Mouse (Mus musculus): ENCODE data around the gene Yipf1. TPM values are rescaled to one million over a fixed set of nuclear protein-coding genes. Genes with fewer than 3 reads are reported as not detected.

Yipf1 gene
- 53.2 and 55.1 TPM in 2 replicates for polyA plus RNA-seq (2014; fragmentation: Nextera tagmentation; extraction: Ambion mirVana)

- H3K27ac ChIP-seq (ENCODE audit: low read depth), result peak within 1 kb of the TSS; percentile 43; the same call in 1 of the 2 replicates
- peaks cover 5% of the 10 kb centered on the region; the same call in 1 of the 2 replicates for H3K4me1 ChIP-seq (ENCODE audit: insufficient read depth)
- peak; percentile 58 for TF ChIP-seq CTCF (IDR thresholded peaks at IDR 0.05; ENCODE audit: low read depth)
- WGBS, result under 1% methylated on average over 29 of the region's 29 CpGs
- peak within 1 kb of the TSS; percentile 74 for H3K4me2 ChIP-seq
- DNase-seq, result peak; percentile 96
- no peaks in the 10 kb centered on the region for H3K27me3 ChIP-seq (ENCODE audit: insufficient read depth, low read length)
- peak within 1 kb of the TSS; percentile 60 for H3K9ac ChIP-seq
- H3K4me3 ChIP-seq (ENCODE audit: low read depth, low read length), result peak within 1 kb of the TSS; percentile 50
- H3K36me3 ChIP-seq (ENCODE audit: insufficient read depth), result peaks cover 2% of the 10 kb centered on the region; the same call in 1 of the 2 replicates
- H3K9me3 ChIP-seq (ENCODE audit: low read depth, low read length), result no peaks in the 10 kb centered on the region
- peak; percentile 95 for ATAC-seq (ENCODE audit: insufficient read depth)
Observed at GRCm38 (mm10) chr4:107313690-107314478, at the start of gene Yipf1. Gene Yipf1, plus strand, starts transcription at chr4:107314363.

- no peak for ATAC-seq (ENCODE audit: insufficient read depth)
- 75% methylated on average over 4 of the region's 4 CpGs for WGBS
- no peaks in the 10 kb centered on the region for H3K4me1 ChIP-seq (ENCODE audit: insufficient read depth)
- no peak overlapping the region for H3K4me2 ChIP-seq
- no peak overlapping the region for H3K27ac ChIP-seq (ENCODE audit: low read depth)
- no peaks in the 10 kb centered on the region for H3K27me3 ChIP-seq (ENCODE audit: insufficient read depth, low read length)
- H3K4me3 ChIP-seq (ENCODE audit: low read depth, low read length), result no peak overlapping the region
- peaks cover 4% of the 10 kb centered on the region; the same call in 1 of the 2 replicates for H3K36me3 ChIP-seq (ENCODE audit: insufficient read depth)
- no peak overlapping the region for H3K9ac ChIP-seq
- no peaks in the 10 kb centered on the region for H3K9me3 ChIP-seq (ENCODE audit: low read depth, low read length)
- no peak for DNase-seq
- no peak for TF ChIP-seq CTCF (IDR thresholded peaks at IDR 0.05; ENCODE audit: low read depth)
Observed at GRCm38 (mm10) chr4:107273683-107274082, 40.5 kb upstream of the Yipf1 start.

- 69% methylated on average over 5 of the region's 5 CpGs for WGBS
- no peak overlapping the region for H3K4me3 ChIP-seq (ENCODE audit: low read depth, low read length)
Observed at GRCm38 (mm10) chr4:107274511-107274910, 39.7 kb upstream of the Yipf1 start.

GRCm38 (mm10) chr4:107278188-107278707, 35.9 kb upstream of the Yipf1 start:
- no peak overlapping the region for H3K4me3 ChIP-seq (ENCODE audit: low read depth, low read length)
- H3K9me3 ChIP-seq (ENCODE audit: low read depth, low read length), result no peaks in the 10 kb centered on the region
- H3K27ac ChIP-seq (ENCODE audit: low read depth), result no peak overlapping the region
- DNase-seq (no peak), ATAC-seq (ENCODE audit: insufficient read depth) (no peak)
- peaks cover 6% of the 10 kb centered on the region; the same call in 1 of the 2 replicates for H3K36me3 ChIP-seq (ENCODE audit: insufficient read depth)
- no peak overlapping the region for H3K4me2 ChIP-seq
- no peak for TF ChIP-seq CTCF (IDR thresholded peaks at IDR 0.05; ENCODE audit: low read depth)
- WGBS, result 20% methylated on average over 8 of the region's 8 CpGs
- no peaks in the 10 kb centered on the region for H3K27me3 ChIP-seq (ENCODE audit: insufficient read depth, low read length)
- H3K4me1 ChIP-seq (ENCODE audit: insufficient read depth), result no peaks in the 10 kb centered on the region
- no peak overlapping the region for H3K9ac ChIP-seq

More at GRCm38 (mm10) chr4:107274511-107274910, 39.7 kb upstream of the Yipf1 start:
- TF ChIP-seq CTCF (IDR thresholded peaks at IDR 0.05; ENCODE audit: low read depth), result no peak
- Histone ChIP-seq H3K9me3 (ENCODE audit: low read depth, low read length) (no peaks in the 10 kb centered on the region), H3K27ac (ENCODE audit: low read depth) (no peak overlapping the region), H3K27me3 (ENCODE audit: insufficient read depth, low read length) (no peaks in the 10 kb centered on the region), H3K4me1 (ENCODE audit: insufficient read depth) (no peaks in the 10 kb centered on the region), H3K4me2 (no peak overlapping the region), H3K36me3 (ENCODE audit: insufficient read depth) (peaks cover 4% of the 10 kb centered on the region; the same call in 1 of the 2 replicates), H3K9ac (no peak overlapping the region)
- ATAC-seq (ENCODE audit: insufficient read depth) (no peak), DNase-seq (no peak)

- Histone ChIP-seq H3K4me3 (ENCODE audit: low read depth, low read length) (no peak overlapping the region), H3K9ac (no peak overlapping the region), H3K27ac (ENCODE audit: low read depth) (no peak overlapping the region), H3K4me2 (no peak overlapping the region), H3K4me1 (ENCODE audit: insufficient read depth) (no peaks in the 10 kb centered on the region), H3K9me3 (ENCODE audit: low read depth, low read length) (no peaks in the 10 kb centered on the region), H3K36me3 (ENCODE audit: insufficient read depth) (0 out of 2 replicates have a peak, but pooled peaks cover 3% of the 10 kb centered on the region), H3K27me3 (ENCODE audit: insufficient read depth, low read length) (no peaks in the 10 kb centered on the region)
- ATAC-seq (ENCODE audit: insufficient read depth) (no peak), DNase-seq (no peak)
- 77% methylated on average over 7 of the region's 7 CpGs for WGBS
- no peak for TF ChIP-seq CTCF (IDR thresholded peaks at IDR 0.05; ENCODE audit: low read depth)
Observed at GRCm38 (mm10) chr4:107280843-107281475, 33.2 kb upstream of the Yipf1 start.

GRCm38 (mm10) chr4:107285446-107286200, 28.5 kb upstream of the Yipf1 start:
- 43% methylated on average over 3 of the region's 3 CpGs for WGBS
- no peak for TF ChIP-seq CTCF (IDR thresholded peaks at IDR 0.05; ENCODE audit: low read depth)

More at GRCm38 (mm10) chr4:107285446-107286200, 28.5 kb upstream of the Yipf1 start:
- Histone ChIP-seq H3K9ac (no peak overlapping the region), H3K4me1 (ENCODE audit: insufficient read depth) (no peaks in the 10 kb centered on the region), H3K36me3 (ENCODE audit: insufficient read depth) (no peaks in the 10 kb centered on the region), H3K9me3 (ENCODE audit: low read depth, low read length) (no peaks in the 10 kb centered on the region), H3K27ac (ENCODE audit: low read depth) (no peak overlapping the region), H3K4me2 (no peak overlapping the region), H3K27me3 (ENCODE audit: insufficient read depth, low read length) (no peaks in the 10 kb centered on the region), H3K4me3 (ENCODE audit: low read depth, low read length) (no peak overlapping the region)
- ATAC-seq (ENCODE audit: insufficient read depth) (no peak), DNase-seq (no peak)
